Mouse (Mus musculus) megakaryocyte, embryonic 14.5 days (primary cell): ENCODE data around the gene Olfr1057. TPM values are rescaled to one million over a fixed set of nuclear protein-coding genes. Genes with fewer than 3 reads are reported as not detected.
"Not testable (repeated sequence)": the region's sequence is repeated elsewhere in the genome, so short reads cannot be mapped to it uniquely, and the experiment has no call there.

ENCODE experiments used
- H3K27me3 ChIP-seq: replicated peaks from 2 replicates; pipeline ENCODE3; 2012; ENCODE audit warnings: inconsistent platforms
- H3K36me3 ChIP-seq: replicated peaks from 2 replicates; pipeline ENCODE3; 2012; ENCODE audit warnings: low read length, inconsistent platforms, mixed read lengths
- H3K4me1 ChIP-seq: 2 replicates; pipeline ENCODE4 v1.6.1; 2012; ENCODE audit warnings: inconsistent platforms
- H3K4me3 ChIP-seq: replicated peaks from 2 replicates; pipeline ENCODE3; 2012; ENCODE audit warnings: moderate library complexity, mild to moderate bottlenecking, inconsistent platforms
- H3K9me3 ChIP-seq: 2 replicates; pipeline ENCODE4 v1.6.1; 2012; ENCODE audit warnings: inconsistent platforms
- FLI1 ChIP-seq: IDR thresholded peaks from 2 replicates; pipeline ENCODE4 v1.6.1; 2012; ENCODE audit warnings: low read length, inconsistent platforms, mixed read lengths
- GATA1 ChIP-seq: IDR thresholded peaks from 3 replicates; pipeline ENCODE4 v1.6.1; 2012; ENCODE audit warnings: mixed read lengths, low read length, inconsistent platforms, borderline replicate concordance
- polyA plus RNA-seq: library from polyadenylated mRNA; stranded (reverse); fragments of >175 nt; gene quantifications from 2 replicates; pipeline ENCODE4 v1.2.3, GENCODE M21; 2012; ENCODE audit warnings: low replicate concordance; ENCODE audit not compliant: insufficient read depth

Olfr1057 gene
- not detected in 2 replicates for polyA plus RNA-seq

- Histone ChIP-seq H3K4me3 (no peak within 1 kb of the TSS), H3K4me1 (no peaks in the 10 kb centered on the region), H3K36me3 (no peaks in the 10 kb centered on the region), H3K9me3 (no peaks in the 10 kb centered on the region), H3K27me3 (no peaks in the 10 kb centered on the region)
- TF ChIP-seq FLI1 (no peak), GATA1 (no peak)
Measured at GRCm38 (mm10) chr2:86378293-86378692, at the start of gene Olfr1057. Gene Olfr1057, minus strand, starts transcription at chr2:86378393.

GRCm38 (mm10) chr2:86426649-86427048 lies 48.5 kb upstream of the Olfr1057 start, which contains the start of gene Olfr1062:
Gene Olfr1062, minus strand, starts transcription at chr2:86426749.
- H3K4me3 ChIP-seq, H3K36me3 ChIP-seq, H3K9me3 ChIP-seq, H3K4me1 ChIP-seq, H3K27me3 ChIP-seq: not testable (repeated sequence)

- H3K27me3 ChIP-seq = no peaks in the 10 kb centered on the region
- no peaks in the 10 kb centered on the region for H3K4me1 ChIP-seq
- no peaks in the 10 kb centered on the region for H3K9me3 ChIP-seq
- no peak within 1 kb of the TSS for H3K4me3 ChIP-seq
- H3K36me3 ChIP-seq = no peaks in the 10 kb centered on the region
- TF ChIP-seq FLI1 = no peak
- no peak for TF ChIP-seq GATA1
Measured at GRCm38 (mm10) chr2:86413950-86414349, 35.8 kb upstream of the Olfr1057 start, which contains the start of gene Olfr1061. Gene Olfr1061, minus strand, starts transcription at chr2:86414050.

- Histone ChIP-seq H3K27me3 (no peaks in the 10 kb centered on the region), H3K4me3 (no peak overlapping the region), H3K9me3 (no peaks in the 10 kb centered on the region), H3K4me1 (no peaks in the 10 kb centered on the region), H3K36me3 (no peaks in the 10 kb centered on the region)
- TF ChIP-seq GATA1 (no peak), FLI1 (no peak)
Measured at GRCm38 (mm10) chr2:86395114-86395513, 16.9 kb upstream of the Olfr1057 start.

- not testable (repeated sequence) for H3K36me3 ChIP-seq, H3K27me3 ChIP-seq, H3K4me1 ChIP-seq, H3K9me3 ChIP-seq, H3K4me3 ChIP-seq
Measured at GRCm38 (mm10) chr2:86388461-86388860, 10.3 kb upstream of the Olfr1057 start, which contains the start of gene Olfr1058. Gene Olfr1058, minus strand, starts transcription at chr2:86388561.

- not testable (repeated sequence) for H3K36me3 ChIP-seq, H3K9me3 ChIP-seq, H3K4me3 ChIP-seq, H3K4me1 ChIP-seq, H3K27me3 ChIP-seq
Measured at GRCm38 (mm10) chr2:86366342-86366741, 11.9 kb downstream of the Olfr1057 start.

GRCm38 (mm10) chr2:86362369-86362768 lies 15.8 kb downstream of the Olfr1057 start, which contains the start of gene Olfr1056:
Gene Olfr1056, minus strand, starts transcription at chr2:86362469.
- Histone ChIP-seq H3K27me3 (no peaks in the 10 kb centered on the region), H3K4me1 (no peaks in the 10 kb centered on the region), H3K9me3 (peaks cover 3% of the 10 kb centered on the region; the same call in 1 of the 2 replicates), H3K36me3 (no peaks in the 10 kb centered on the region), H3K4me3 (no peak within 1 kb of the TSS)
- no peak for TF ChIP-seq FLI1

- not testable (repeated sequence) for H3K4me1 ChIP-seq, H3K27me3 ChIP-seq, H3K9me3 ChIP-seq, H3K4me3 ChIP-seq, H3K36me3 ChIP-seq
Measured at GRCm38 (mm10) chr2:86351751-86352150, 26.4 kb downstream of the Olfr1057 start.

- Histone ChIP-seq H3K9me3 (no peaks in the 10 kb centered on the region), H3K36me3 (no peaks in the 10 kb centered on the region), H3K27me3 (no peaks in the 10 kb centered on the region), H3K4me1 (no peaks in the 10 kb centered on the region), H3K4me3 (no peak within 1 kb of the TSS)
- TF ChIP-seq FLI1 = no peak
- no peak for TF ChIP-seq GATA1
Measured at GRCm38 (mm10) chr2:86350184-86350583, 28.0 kb downstream of the Olfr1057 start, which contains the start of gene Olfr1055. Gene Olfr1055, minus strand, starts transcription at chr2:86350284.

GRCm38 (mm10) chr2:86335333-86335732 lies 42.9 kb downstream of the Olfr1057 start, which contains the start of gene Olfr1054:
Gene Olfr1054, minus strand, starts transcription at chr2:86335433.
- H3K9me3 ChIP-seq = no peaks in the 10 kb centered on the region
- no peaks in the 10 kb centered on the region for H3K4me1 ChIP-seq
- H3K27me3 ChIP-seq = no peaks in the 10 kb centered on the region
- no peaks in the 10 kb centered on the region for H3K36me3 ChIP-seq
- no peak within 1 kb of the TSS for H3K4me3 ChIP-seq
- TF ChIP-seq FLI1 (no peak), GATA1 (no peak)

Other genes starting within 250 kb of the Olfr1057 start
- not detected in 2 replicates for gene Olfr1039, start 242.5 kb downstream of the Olfr1057 start, polyA plus RNA-seq
- gene Olfr1040, start 231.7 kb downstream of the Olfr1057 start, polyA plus RNA-seq = not detected in 2 replicates
- not detected in 2 replicates for gene Olfr1042, start 216.6 kb downstream of the Olfr1057 start, polyA plus RNA-seq
- not detected in 2 replicates for gene Olfr1043, start 210.9 kb downstream of the Olfr1057 start, polyA plus RNA-seq
- gene Olfr1044, start 200.6 kb downstream of the Olfr1057 start, polyA plus RNA-seq = not detected in 2 replicates
- not detected in 2 replicates for gene Olfr52, start 192.7 kb downstream of the Olfr1057 start, polyA plus RNA-seq
- gene Olfr1045, start 175.4 kb downstream of the Olfr1057 start, polyA plus RNA-seq = not detected in 2 replicates
- gene Olfr1046, start 159.1 kb downstream of the Olfr1057 start, polyA plus RNA-seq = not detected in 2 replicates
- gene Olfr1047, start 147.0 kb downstream of the Olfr1057 start, polyA plus RNA-seq = not detected in 2 replicates
- not detected in 2 replicates for gene Olfr1048, start 138.1 kb downstream of the Olfr1057 start, polyA plus RNA-seq
- not detected in 2 replicates for gene Olfr1049, start 120.1 kb downstream of the Olfr1057 start, polyA plus RNA-seq
- not detected in 2 replicates for gene Olfr1051, start 99.3 kb downstream of the Olfr1057 start, polyA plus RNA-seq
- not detected in 2 replicates for gene Olfr1052, start 85.9 kb downstream of the Olfr1057 start, polyA plus RNA-seq
- gene Olfr1053, start 63.1 kb downstream of the Olfr1057 start, polyA plus RNA-seq = not detected in 2 replicates
- not detected in 2 replicates for gene Olfr1054, start 43.0 kb downstream of the Olfr1057 start, polyA plus RNA-seq
- gene Olfr1055, start 28.1 kb downstream of the Olfr1057 start, polyA plus RNA-seq = not detected in 2 replicates
- not detected in 2 replicates for gene Olfr1056, start 15.9 kb downstream of the Olfr1057 start, polyA plus RNA-seq
- gene Olfr1058, start 10.2 kb upstream of the Olfr1057 start, polyA plus RNA-seq = not detected in 2 replicates
- gene Olfr1061, start 35.7 kb upstream of the Olfr1057 start, polyA plus RNA-seq = not detected in 2 replicates
- not detected in 2 replicates for gene Olfr1062, start 48.4 kb upstream of the Olfr1057 start, polyA plus RNA-seq
- not detected in 2 replicates for gene Olfr1065, start 72.2 kb upstream of the Olfr1057 start, polyA plus RNA-seq
- gene Olfr1066, start 77.9 kb upstream of the Olfr1057 start, polyA plus RNA-seq = not detected in 2 replicates
- gene Olfr228, start 109.0 kb upstream of the Olfr1057 start, polyA plus RNA-seq = not detected in 2 replicates
- gene Olfr1076, start 130.1 kb upstream of the Olfr1057 start, polyA plus RNA-seq = not detected in 2 replicates
- gene Olfr1079, start 164.1 kb upstream of the Olfr1057 start, polyA plus RNA-seq = not detected in 2 replicates
- gene Olfr1080, start 179.8 kb upstream of the Olfr1057 start, polyA plus RNA-seq = not detected in 2 replicates
- gene Olfr1082, start 220.6 kb upstream of the Olfr1057 start, polyA plus RNA-seq = not detected in 2 replicates